13 mouse cellular contexts compared by ENCODE assay signal in the genomic region with DNA sequence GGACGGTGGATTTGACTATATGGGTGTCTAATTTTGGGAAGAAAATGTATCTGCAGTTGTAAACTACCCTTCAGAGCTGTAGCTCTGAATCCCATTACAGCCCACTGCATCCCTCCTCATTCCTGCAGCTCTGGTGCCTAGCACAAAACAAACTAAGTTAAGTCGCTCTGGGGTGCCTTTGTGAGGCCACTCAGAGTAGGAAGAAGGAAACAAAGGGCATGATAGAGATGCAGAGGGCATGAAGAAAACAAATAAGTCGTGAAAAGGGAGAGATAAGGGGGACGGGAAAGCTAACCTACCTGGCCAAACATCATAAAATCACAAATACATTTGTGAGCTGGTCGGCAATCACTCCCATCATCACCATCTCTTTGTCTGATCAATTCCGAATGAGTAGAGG. TPM values are rescaled to one million over a fixed set of nuclear protein-coding genes. Genes with fewer than 3 reads are reported as not detected.
DNase-seq lines count a peak whose midpoint lies in the region; ATAC-seq and TF ChIP-seq lines count a peak whose summit lies in the region.
"Had no signal": no experiment of that assay in that cellular context is flagged by ENCODE, and none has a peak within 500 bp of the region (broad histone marks: within the 10 kb centered on the region; RNA-seq: fewer than 3 reads in every experiment).

No protein-coding gene starts in this region.

- no peak overlapping the region for H3K27ac ChIP-seq in heart, embryonic 14.5 days (replicated peaks in 1 of 2; ENCODE audit: control insufficient read depth in 1 of 2, insufficient read depth in 1 of 2, low read depth in 2 of 2, low read length in 2 of 2)
- no peak overlapping the region for H3K27ac ChIP-seq in forebrain, embryonic 14.5 days (ENCODE audit: low read depth, low read length)
- H3K27ac ChIP-seq in limb, embryonic 14.5 days (replicated peaks; ENCODE audit: low read depth, low read length): no peak overlapping the region
- H3K27ac ChIP-seq in neural tube, embryonic 14.5 days (ENCODE audit: low read depth, low read length): no peak overlapping the region; the same call in 1 of the 2 replicates
- H3K27ac ChIP-seq: embryonic facial prominence, embryonic 13.5 days; liver, embryonic 13.5 days had no signal

- WGBS in heart, embryonic 14.5 days: 39% methylated on average over 6 of the region's 6 CpGs
- 10% methylated on average over 6 of the region's 6 CpGs for WGBS in forebrain, embryonic 14.5 days
- WGBS in limb, embryonic 14.5 days: 33% methylated on average over 6 of the region's 6 CpGs
- WGBS in neural tube, embryonic 14.5 days: 5% methylated on average over 6 of the region's 6 CpGs

- no peaks in the 10 kb centered on the region for H3K27me3 ChIP-seq in heart, embryonic 14.5 days (ENCODE audit: control insufficient read depth, insufficient read depth, low read length)
- H3K27me3 ChIP-seq in forebrain, embryonic 14.5 days (replicated peaks; ENCODE audit: control insufficient read depth, insufficient read depth, low read length): no peaks in the 10 kb centered on the region; the same call in none of the 2 replicates
- no peaks in the 10 kb centered on the region for H3K27me3 ChIP-seq in limb, embryonic 14.5 days (ENCODE audit: control insufficient read depth, insufficient read depth, low read length)
- H3K27me3 ChIP-seq in neural tube, embryonic 14.5 days (ENCODE audit: control insufficient read depth, insufficient read depth, low read length): peaks cover 9% of the 10 kb centered on the region; the same call in 1 of the 2 replicates

- peaks cover 0 to 6% of the 10 kb centered on the region in 2 experiments; a peak in 3 of 4 replicates for H3K4me1 ChIP-seq in heart, embryonic 14.5 days (ENCODE audit: control insufficient read depth in 2 of 2, insufficient read depth in 2 of 2, low read length in 2 of 2)
- H3K4me1 ChIP-seq in forebrain, embryonic 14.5 days (ENCODE audit: control insufficient read depth, insufficient read depth, low read length): peaks cover 3% of the 10 kb centered on the region; the same call in 1 of the 2 replicates
- peaks cover 7% of the 10 kb centered on the region for H3K4me1 ChIP-seq in limb, embryonic 14.5 days (ENCODE audit: control insufficient read depth, insufficient read depth, low read length)
- H3K4me1 ChIP-seq in neural tube, embryonic 14.5 days (ENCODE audit: control insufficient read depth, insufficient read depth, low read length): no peaks in the 10 kb centered on the region

- H3K4me2 ChIP-seq in heart, embryonic 14.5 days (ENCODE audit: low read length): peak overlapping the region; percentile 84; the same call in 1 of the 2 replicates
- H3K4me2 ChIP-seq in forebrain, embryonic 14.5 days (ENCODE audit: low read length): peak overlapping the region; percentile 79
- no peak overlapping the region for H3K4me2 ChIP-seq in limb, embryonic 14.5 days (replicated peaks; ENCODE audit: low read depth, low read length, severe bottlenecking)
- H3K4me2 ChIP-seq in neural tube, embryonic 14.5 days (ENCODE audit: low read depth, low read length): peak overlapping the region; percentile 59

- H3K4me3 ChIP-seq in heart, embryonic 14.5 days (ENCODE audit: control insufficient read depth in 1 of 2, insufficient read depth in 1 of 2, low read depth in 1 of 2, low read length in 2 of 2): no peak overlapping the region
- H3K4me3 ChIP-seq in forebrain, embryonic 14.5 days (ENCODE audit: low read depth, low read length): peak overlapping the region; percentile 71; the same call in 1 of the 2 replicates
- H3K4me3 ChIP-seq in limb, embryonic 14.5 days (replicated peaks; ENCODE audit: low read length): peak overlapping the region; percentile 70; the same call in 1 of the 2 replicates
- H3K4me3 ChIP-seq in neural tube, embryonic 14.5 days (ENCODE audit: low read depth, low read length): no peak overlapping the region
- H3K4me3 ChIP-seq: liver, embryonic 13.5 days had no signal

- no peak for ATAC-seq in heart, embryonic 14.5 days (ENCODE audit: insufficient number of reproducible peaks, insufficient read depth, low FRiP score, low read depth)
- ATAC-seq in forebrain, embryonic 14.5 days: no peak
- ATAC-seq in limb, embryonic 14.5 days (ENCODE audit: low FRiP score, low read depth): no peak
- ATAC-seq in neural tube, embryonic 14.5 days (ENCODE audit: low read depth): no peak

- DNase-seq in heart, adult 9 months (ENCODE audit: low spot score in 2 of 2): no peak
- DNase-seq in forebrain, embryonic 14.5 days (ENCODE audit: low spot score): no peak
- no peak for DNase-seq in limb, embryonic 14.5 days (ENCODE audit: low spot score)
- DNase-seq in thymus, postnatal 14 days: no peak
- no peak for DNase-seq in urinary bladder, postnatal 36 days (ENCODE audit: low spot score in 2 of 2)
- DNase-seq in spleen, postnatal 14 days (ENCODE audit: low spot score in 2 of 2): no peak
- DNase-seq: cerebellum, adult 11 months; kidney, adult 9 months; liver, embryonic 13.5 days; lung, postnatal 36 days had no signal

- no peak for TF ChIP-seq POLR2A in limb, embryonic 14.5 days (IDR thresholded peaks at IDR 0.05; ENCODE audit: borderline replicate concordance, extremely low read depth, insufficient read depth, insufficient read length)

- H3K9me3 ChIP-seq in heart, embryonic 14.5 days (ENCODE audit: control insufficient read depth, low read length): no peaks in the 10 kb centered on the region
- no peaks in the 10 kb centered on the region for H3K9me3 ChIP-seq in forebrain, embryonic 14.5 days (replicated peaks; ENCODE audit: control insufficient read depth, low read length)
- H3K9me3 ChIP-seq in limb, embryonic 14.5 days (ENCODE audit: control insufficient read depth, low read length): no peaks in the 10 kb centered on the region
- no peaks in the 10 kb centered on the region for H3K9me3 ChIP-seq in neural tube, embryonic 14.5 days (ENCODE audit: control insufficient read depth, low read length)
- H3K9me3 ChIP-seq: embryonic facial prominence, embryonic 13.5 days; liver, embryonic 13.5 days had no signal

- H3K36me3 ChIP-seq in heart, embryonic 14.5 days (ENCODE audit: control insufficient read depth, insufficient read depth, low read length): no peaks in the 10 kb centered on the region
- no peaks in the 10 kb centered on the region for H3K36me3 ChIP-seq in forebrain, embryonic 14.5 days (ENCODE audit: control insufficient read depth, insufficient read depth, low read length)
- no peaks in the 10 kb centered on the region for H3K36me3 ChIP-seq in limb, embryonic 14.5 days (ENCODE audit: control insufficient read depth, insufficient read depth, low read length)
- H3K36me3 ChIP-seq in neural tube, embryonic 14.5 days (ENCODE audit: control insufficient read depth, insufficient read depth, low read length): no peaks in the 10 kb centered on the region
- H3K36me3 ChIP-seq: embryonic facial prominence, embryonic 13.5 days; liver, embryonic 13.5 days had no signal

- no peak overlapping the region for H3K9ac ChIP-seq in heart, embryonic 14.5 days (ENCODE audit: low read length)
- H3K9ac ChIP-seq in forebrain, embryonic 14.5 days (ENCODE audit: low read length): no peak overlapping the region
- no peak overlapping the region for H3K9ac ChIP-seq in limb, embryonic 14.5 days (ENCODE audit: low read depth, low read length, severe bottlenecking)
- H3K9ac ChIP-seq in neural tube, embryonic 14.5 days (replicated peaks; ENCODE audit: low read depth, low read length): no peak overlapping the region
- H3K9ac ChIP-seq: liver, embryonic 13.5 days had no signal

RNA-seq across cellular contexts. Expression of gene Cacna2d1, which starts 1.5 kb away (rescaled TPM):
- polyA plus RNA-seq in heart, embryonic 14.5 days (2014; fragmentation: Nextera tagmentation; extraction: Ambion mirVana): 24.9 and 27.0 TPM in 2 replicates
- 22.8 and 30.6 TPM in 2 replicates for polyA plus RNA-seq in forebrain, embryonic 14.5 days (2014; fragmentation: Nextera tagmentation; extraction: Ambion mirVana)
- 25.0 and 26.3 TPM in 2 replicates for polyA plus RNA-seq in limb, embryonic 14.5 days (2012; rRNA removed)
- polyA plus RNA-seq in limb, embryonic 14.5 days (2014; fragmentation: Nextera tagmentation; extraction: Ambion mirVana): 23.4 and 26.0 TPM in 2 replicates
- polyA plus RNA-seq in neural tube, embryonic 14.5 days (2014; fragmentation: Nextera tagmentation; extraction: Ambion mirVana): 59.1 and 65.7 TPM in 2 replicates

Comparison
In these comparisons a context has a peak if more than half of its experiments do, and no peak if none do; other contexts are left out.
1. H3K4me3 ChIP-seq: peak in forebrain, embryonic 14.5 days (single experiment) and limb, embryonic 14.5 days (single experiment); none in heart, embryonic 14.5 days (0 of 2) and neural tube, embryonic 14.5 days (single experiment).